Mouse (Mus musculus) midbrain, embryonic 12.5 days (tissue): ENCODE measurements around the gene Magi1. TPM values are rescaled to one million over a fixed set of nuclear protein-coding genes. Genes with fewer than 3 reads are reported as not detected.

ENCODE experiments used
- ATAC-seq: fragments of 200-750 bp; cut with Nextera tagmentation; 2 replicates; pipeline ENCODE4 v1.8.0; 2017; ENCODE audit warnings: low read depth, moderate TSS enrichment, moderate library complexity; ENCODE audit not compliant: low FRiP score
- H3K27ac ChIP-seq: fragments of 300-500 bp; sonication (generic); replicated peaks from 2 replicates; pipeline ENCODE4 v1.5.1; 2016; ENCODE audit warnings: mild to moderate bottlenecking
- H3K27me3 ChIP-seq: fragments of 300-500 bp; sonication (generic); 2 replicates; pipeline ENCODE4 v1.6.1; 2016; ENCODE audit warnings: mild to moderate bottlenecking
- H3K36me3 ChIP-seq: fragments of 300-500 bp; sonication (generic); 2 replicates; pipeline ENCODE4 v1.6.1; 2016
- H3K4me1 ChIP-seq: fragments of 300-500 bp; sonication (generic); 2 replicates; pipeline ENCODE4 v1.6.1; 2016
- H3K4me2 ChIP-seq: fragments of 300-500 bp; sonication (generic); replicated peaks from 2 replicates; pipeline ENCODE4 v1.6.1; 2016; ENCODE audit warnings: mild to moderate bottlenecking, moderate library complexity
- H3K4me3 ChIP-seq: fragments of 300-500 bp; sonication (generic); 2 replicates; pipeline ENCODE4 v1.5.1; 2016; ENCODE audit warnings: mild to moderate bottlenecking
- H3K9ac ChIP-seq: fragments of 300-500 bp; sonication (generic); replicated peaks from 2 replicates; pipeline ENCODE4 v1.6.1; 2016; ENCODE audit warnings: mild to moderate bottlenecking, moderate library complexity
- H3K9me3 ChIP-seq: fragments of 300-500 bp; sonication (generic); 2 replicates; pipeline ENCODE4 v1.6.1; 2016; ENCODE audit warnings: mild to moderate bottlenecking
- WGBS: fragments of 180-500 bp; shearing (Covaris S2); methylation state at CpG from one replicate; pipeline ENCODE4 v1.1.7; 2016; 5-methylcytosine and 5-hydroxymethylcytosine counted together
- polyA plus RNA-seq: library from polyadenylated mRNA; unstranded; fragments of >200 nt; fragmentation: Nextera tagmentation; extraction: Ambion mirVana; gene quantifications from 2 replicates; pipeline ENCODE4 v1.2.1, GENCODE M21; 2016

Gene Magi1
- polyA plus RNA-seq, 1 experiment from 2014 or later: 45.1 TPM

GRCm38 (mm10) chr6:93723226-93723625, 560.5 kb downstream of the Magi1 start:
- Histone ChIP-seq H3K4me1 (peaks cover 20% of the 10 kb centered on the region), H3K27me3 (no peaks in the 10 kb centered on the region), H3K9ac (no peak overlapping the region), H3K36me3 (no peaks in the 10 kb centered on the region), H3K9me3 (no peaks in the 10 kb centered on the region), H3K4me2 (no peak overlapping the region), H3K27ac (no peak overlapping the region), H3K4me3 (no peak overlapping the region)
- ATAC-seq: no peak
- 76% methylated on average over 2 of the region's 2 CpGs for WGBS

DNA sequence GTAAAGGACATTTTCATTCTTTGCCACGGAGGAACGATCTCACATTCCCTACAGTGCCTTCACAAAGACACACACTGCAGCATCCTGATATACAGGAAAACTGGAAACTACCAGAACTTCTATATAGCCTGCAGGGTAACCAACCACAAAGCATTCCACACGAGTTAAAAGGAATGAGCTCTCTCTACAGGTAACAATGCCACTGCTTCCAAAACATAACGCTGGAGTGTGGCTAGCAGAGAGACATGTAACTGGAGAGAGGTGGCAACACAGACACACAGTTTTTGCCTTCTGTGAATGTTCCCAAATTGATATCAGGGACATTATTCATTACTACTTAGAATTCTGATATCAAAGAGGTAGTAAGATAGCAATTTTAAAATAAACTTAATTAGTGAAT, 564.2 kb downstream of the Magi1 start:
- ATAC-seq: no peak

GRCm38 (mm10) chr6:93718385-93718784, 565.3 kb downstream of the Magi1 start:
- Histone ChIP-seq H3K9ac (no peak overlapping the region), H3K4me2 (0 out of 2 replicates have a peak overlapping the region, but pooled peaks have one; percentile 8), H3K36me3 (no peaks in the 10 kb centered on the region), H3K27me3 (peaks cover 5% of the 10 kb centered on the region; the same call in 1 of the 2 replicates), H3K4me3 (no peak overlapping the region), H3K27ac (no peak overlapping the region), H3K4me1 (peaks cover 44% of the 10 kb centered on the region), H3K9me3 (no peaks in the 10 kb centered on the region)
- ATAC-seq: 0 out of 2 replicates have a peak, but pooled peaks have one; percentile 51
- 12% methylated on average over 5 of the region's 5 CpGs for WGBS

More for the DNA sequence above, 564.2 kb downstream of the Magi1 start:
- no peaks in the 10 kb centered on the region for H3K9me3 ChIP-seq
- H3K4me2 ChIP-seq: no peak overlapping the region
- 55% methylated on average over 4 of the region's 4 CpGs for WGBS
- no peaks in the 10 kb centered on the region for H3K36me3 ChIP-seq
- H3K9ac ChIP-seq: no peak overlapping the region
- H3K4me1 ChIP-seq: peaks cover 44% of the 10 kb centered on the region
- H3K27me3 ChIP-seq: peaks cover 5% of the 10 kb centered on the region; the same call in 1 of the 2 replicates
- H3K4me3 ChIP-seq: no peak overlapping the region
- H3K27ac ChIP-seq: no peak overlapping the region

- Histone ChIP-seq H3K27ac (no peak overlapping the region), H3K27me3 (peaks cover 5% of the 10 kb centered on the region; the same call in 1 of the 2 replicates), H3K4me3 (no peak overlapping the region), H3K9me3 (no peaks in the 10 kb centered on the region), H3K9ac (no peak overlapping the region), H3K4me2 (peak overlapping the region; percentile 50; the same call in 1 of the 2 replicates), H3K4me1 (peaks cover 44% of the 10 kb centered on the region), H3K36me3 (no peaks in the 10 kb centered on the region)
- WGBS: 34% methylated on average over 7 of the region's 7 CpGs
- ATAC-seq: no peak
Measured at GRCm38 (mm10) chr6:93717826-93718375, 565.8 kb downstream of the Magi1 start.

DNA sequence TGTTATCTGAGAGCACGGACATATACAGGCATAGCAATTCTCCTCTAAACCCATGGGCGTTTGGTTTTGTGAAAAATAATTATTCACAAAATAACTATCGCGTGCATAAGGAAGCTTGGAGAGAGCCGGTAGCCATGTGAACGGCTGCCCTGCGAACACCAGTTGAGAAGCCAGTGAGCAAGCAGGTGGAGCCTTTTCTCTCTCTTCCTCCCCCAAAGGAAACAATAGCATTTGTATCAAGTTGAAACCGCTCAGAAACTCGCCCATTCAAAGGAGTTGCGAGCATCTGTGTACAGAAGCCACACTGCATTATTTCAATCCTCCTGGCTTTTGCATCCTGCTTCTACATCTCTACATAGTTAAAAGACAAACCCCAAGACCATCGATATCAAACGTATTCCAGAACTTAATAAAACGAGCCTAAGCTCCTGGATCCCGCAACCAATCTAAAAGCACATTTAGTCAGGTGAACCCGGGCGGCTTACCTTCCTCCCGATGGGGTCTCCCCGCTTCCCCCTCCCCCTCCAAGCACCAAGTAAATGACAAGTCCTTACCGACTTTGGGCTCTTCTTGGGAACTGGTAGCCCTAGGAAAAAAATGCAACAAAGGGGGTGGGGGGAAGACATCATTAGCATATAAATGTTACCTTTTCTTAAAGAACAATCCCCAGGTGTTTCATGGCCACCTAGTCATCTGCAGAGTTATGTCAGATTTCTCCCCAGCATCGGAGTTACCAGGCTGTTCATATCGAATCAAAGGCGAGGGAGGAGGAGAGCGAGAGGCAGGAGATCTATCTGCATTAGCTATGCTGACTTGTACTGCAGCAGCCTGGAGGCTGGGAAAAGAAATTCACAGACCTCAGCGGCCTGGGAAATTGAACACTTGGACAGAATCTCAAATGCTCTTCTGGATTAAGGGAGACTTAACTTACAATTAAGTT, 566.8 kb downstream of the Magi1 start:
- H3K4me3 ChIP-seq: peak overlapping the region; percentile 31
- ATAC-seq: no peak
- WGBS: 4% methylated on average over 24 of the region's 24 CpGs
- no peak overlapping the region; the same call in 1 of the 2 replicates for H3K27ac ChIP-seq
- peaks cover 44% of the 10 kb centered on the region for H3K4me1 ChIP-seq
- peak overlapping the region; percentile 46; the same call in 1 of the 2 replicates for H3K9ac ChIP-seq
- H3K9me3 ChIP-seq: no peaks in the 10 kb centered on the region
- H3K36me3 ChIP-seq: no peaks in the 10 kb centered on the region
- peaks cover 5% of the 10 kb centered on the region; the same call in 1 of the 2 replicates for H3K27me3 ChIP-seq
- H3K4me2 ChIP-seq: peak overlapping the region; percentile 50

- no peak overlapping the region for H3K9ac ChIP-seq
- WGBS: 34% methylated on average over 24 of the region's 24 CpGs
- no peak for ATAC-seq
Measured at GRCm38 (mm10) chr6:93715181-93716180, 568.2 kb downstream of the Magi1 start.

DNA sequence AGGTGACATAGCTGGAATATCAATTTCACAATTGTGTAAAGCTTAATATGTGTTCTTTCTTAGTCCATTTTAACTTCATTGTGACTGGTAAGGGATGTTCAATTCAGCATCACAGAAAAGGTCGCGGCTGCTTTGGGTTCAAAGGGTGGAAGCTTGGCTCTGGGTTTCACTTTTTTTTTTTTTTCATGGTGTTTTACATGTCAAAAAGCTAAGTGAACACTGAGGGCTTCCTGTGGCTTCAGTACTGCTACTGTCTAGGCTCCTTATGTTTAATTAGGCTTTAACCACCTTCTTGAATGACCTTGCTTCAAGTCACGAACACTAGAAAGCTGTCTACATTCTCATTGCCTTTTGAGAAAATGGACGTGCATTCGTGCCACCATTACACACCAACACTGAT, 579.4 kb downstream of the Magi1 start:
- no peak for ATAC-seq
- Histone ChIP-seq H3K4me1 (no peaks in the 10 kb centered on the region), H3K27ac (no peak overlapping the region), H3K9ac (no peak overlapping the region), H3K4me2 (no peak overlapping the region), H3K36me3 (peaks cover 32% of the 10 kb centered on the region), H3K27me3 (no peaks in the 10 kb centered on the region), H3K4me3 (no peak overlapping the region), H3K9me3 (no peaks in the 10 kb centered on the region)
- 41% methylated on average over 5 of the region's 5 CpGs for WGBS

More at GRCm38 (mm10) chr6:93715181-93716180, 568.2 kb downstream of the Magi1 start:
- H3K4me1 ChIP-seq: peaks cover 44% of the 10 kb centered on the region
- no peak overlapping the region for H3K27ac ChIP-seq
- 0 out of 2 replicates have a peak overlapping the region, but pooled peaks have one; percentile 4 for H3K4me3 ChIP-seq
- no peaks in the 10 kb centered on the region for H3K36me3 ChIP-seq
- H3K27me3 ChIP-seq: peaks cover 5% of the 10 kb centered on the region; the same call in 1 of the 2 replicates
- no peaks in the 10 kb centered on the region for H3K9me3 ChIP-seq
- H3K4me2 ChIP-seq: peak overlapping the region; percentile 50

- H3K4me2 ChIP-seq: no peak overlapping the region
- no peak for ATAC-seq
- peaks cover 62% of the 10 kb centered on the region for H3K36me3 ChIP-seq
- H3K9me3 ChIP-seq: no peaks in the 10 kb centered on the region
- H3K27ac ChIP-seq: no peak overlapping the region
- H3K4me1 ChIP-seq: no peaks in the 10 kb centered on the region; the same call in 1 of the 2 replicates
- H3K27me3 ChIP-seq: no peaks in the 10 kb centered on the region
- H3K9ac ChIP-seq: no peak overlapping the region
- H3K4me3 ChIP-seq: no peak overlapping the region
- WGBS: 77% methylated on average over 13 of the region's 13 CpGs
Measured at GRCm38 (mm10) chr6:93699436-93699835, 584.3 kb downstream of the Magi1 start.

DNA sequence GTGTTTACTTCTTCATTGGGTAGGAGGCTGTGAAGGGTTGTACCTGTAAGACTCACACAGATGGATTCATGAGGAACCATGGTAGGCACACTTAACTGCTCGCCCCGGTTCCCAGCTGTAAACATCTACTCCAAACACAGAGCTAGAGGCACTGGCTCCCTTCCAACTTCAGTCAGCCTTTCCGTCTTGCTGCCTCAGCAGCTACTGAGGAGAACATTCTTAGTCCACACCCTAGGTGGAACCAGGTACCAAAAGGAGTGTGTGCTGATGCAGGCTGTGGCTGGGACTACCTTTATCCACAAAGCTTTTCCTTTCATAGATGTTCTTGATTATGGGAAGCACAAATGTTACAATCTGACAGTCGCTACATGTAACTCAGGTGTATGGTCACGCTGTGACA, 585.8 kb downstream of the Magi1 start:
- H3K36me3 ChIP-seq: peaks cover 67% of the 10 kb centered on the region
- 95% methylated on average over 5 of the region's 5 CpGs for WGBS

DNA sequence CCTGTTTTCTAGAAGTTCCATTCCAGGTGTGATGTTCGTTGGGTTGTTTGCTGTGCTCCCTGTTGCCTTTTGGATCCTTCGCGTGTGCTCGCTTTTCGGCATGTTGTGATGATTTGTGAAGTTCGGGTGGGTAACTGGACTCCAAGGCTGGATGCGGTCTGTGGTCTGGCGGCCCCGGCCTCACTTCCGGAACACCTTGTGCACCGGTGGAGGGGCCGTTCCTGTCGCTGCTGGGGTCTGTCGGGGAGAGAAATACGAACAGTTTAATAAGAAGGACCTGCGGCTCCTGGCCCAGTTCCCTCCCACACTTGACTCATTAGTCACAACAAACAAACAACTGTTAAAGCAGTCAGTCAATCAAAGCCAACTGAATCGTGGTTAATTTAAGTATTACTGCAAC, 605.0 kb downstream of the Magi1 start:
- H3K27me3 ChIP-seq: 0 out of 2 replicates have a peak, but pooled peaks cover 6% of the 10 kb centered on the region
- H3K9ac ChIP-seq: no peak overlapping the region
- no peak overlapping the region for H3K27ac ChIP-seq
- no peak overlapping the region for H3K4me2 ChIP-seq
- H3K4me3 ChIP-seq: no peak overlapping the region
- peaks cover 55% of the 10 kb centered on the region for H3K36me3 ChIP-seq
- 0 out of 2 replicates have a peak, but pooled peaks cover 5% of the 10 kb centered on the region for H3K4me1 ChIP-seq
- ATAC-seq: no peak
- H3K9me3 ChIP-seq: no peaks in the 10 kb centered on the region
- WGBS: 80% methylated on average over 17 of the region's 17 CpGs

More for the DNA sequence above, 585.8 kb downstream of the Magi1 start:
- H3K27me3 ChIP-seq: no peaks in the 10 kb centered on the region
- no peaks in the 10 kb centered on the region for H3K9me3 ChIP-seq
- H3K4me2 ChIP-seq: no peak overlapping the region
- H3K27ac ChIP-seq: no peak overlapping the region
- H3K4me1 ChIP-seq: no peaks in the 10 kb centered on the region; the same call in 1 of the 2 replicates
- H3K4me3 ChIP-seq: no peak overlapping the region
- no peak overlapping the region for H3K9ac ChIP-seq
- no peak for ATAC-seq

DNA sequence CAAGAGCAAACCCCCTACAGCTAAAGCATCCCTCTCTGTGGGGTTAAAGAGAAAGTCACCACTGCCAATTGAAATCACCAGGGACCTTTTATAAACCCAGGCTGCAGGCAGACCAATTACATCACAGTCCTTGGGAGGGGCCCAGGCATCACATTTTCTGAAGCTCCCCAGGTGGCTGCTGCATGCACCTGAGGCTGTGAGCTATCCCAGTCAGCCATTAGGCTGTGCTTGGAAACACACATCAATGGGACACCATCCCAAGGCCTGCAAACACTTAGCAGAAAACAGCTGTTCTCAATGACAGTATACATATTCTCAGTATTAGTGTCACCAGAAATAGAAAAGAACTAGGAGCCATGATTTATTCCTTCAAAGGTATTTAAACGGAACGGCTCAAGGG, 617.0 kb downstream of the Magi1 start:
- WGBS: 66% methylated on average over 2 of the region's 2 CpGs
- no peak overlapping the region for H3K9ac ChIP-seq
- H3K4me3 ChIP-seq: no peak overlapping the region
- no peak overlapping the region for H3K27ac ChIP-seq
- no peaks in the 10 kb centered on the region for H3K36me3 ChIP-seq
- 0 out of 2 replicates have a peak, but pooled peaks cover 3% of the 10 kb centered on the region for H3K4me1 ChIP-seq
- H3K27me3 ChIP-seq: no peaks in the 10 kb centered on the region
- no peak overlapping the region for H3K4me2 ChIP-seq
- ATAC-seq: no peak
- H3K9me3 ChIP-seq: no peaks in the 10 kb centered on the region
